Mouse (Mus musculus) thymus, postnatal 36 days (tissue): ENCODE measurements around the gene Crtac1.
A peak's percentile ranks its signal among the peaks of the same experiment; 100 is the strongest.

Experiments
- DNase-seq, 2 experiments: peaks; one replicate each; pipeline ENCODE4 v3.0.0; 2022; ENCODE audit warnings: mixed read lengths in 2 of 2

Crtac1 gene

GRCm38 (mm10) chr19:42272003-42272963, 159.3 kb downstream of the Crtac1 start:
- DNase-seq: peak; percentile 46 to 63

- no peak for DNase-seq
Observed at GRCm38 (mm10) chr19:42271182-42271581, 160.4 kb downstream of the Crtac1 start.

GRCm38 (mm10) chr19:42270119-42270518, 161.5 kb downstream of the Crtac1 start:
- no peak for DNase-seq

DNA sequence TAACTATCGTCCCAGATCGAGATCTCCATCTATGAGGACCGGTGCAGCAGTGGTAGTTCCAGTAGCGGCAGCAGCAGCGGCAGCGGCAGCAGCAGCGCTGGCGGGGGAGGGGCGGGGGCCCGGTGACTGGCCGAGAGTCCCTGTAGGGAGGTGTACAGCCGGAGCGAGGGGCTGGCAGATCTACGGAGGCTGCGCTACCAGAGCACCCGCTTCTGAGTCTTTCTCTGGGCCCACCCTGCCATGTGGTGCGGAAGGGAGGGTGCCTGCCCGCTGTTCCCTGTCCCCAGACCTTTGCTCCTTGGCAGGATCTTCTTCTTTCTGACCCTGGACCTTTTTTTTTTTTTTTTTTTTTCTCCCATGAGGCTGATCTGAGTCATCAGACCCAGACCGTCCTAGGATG, 163.2 kb downstream of the Crtac1 start:
- DNase-seq: no peak

- no peak for DNase-seq
Observed at GRCm38 (mm10) chr19:42263524-42263923, 168.1 kb downstream of the Crtac1 start.

GRCm38 (mm10) chr19:42260486-42260885, 171.1 kb downstream of the Crtac1 start:
- DNase-seq: no peak

- no peak for DNase-seq
Observed at GRCm38 (mm10) chr19:42258596-42258995, 173.0 kb downstream of the Crtac1 start.

- DNase-seq: no peak
Observed at GRCm38 (mm10) chr19:42258031-42258430, 173.6 kb downstream of the Crtac1 start.

GRCm38 (mm10) chr19:42257241-42257635, 174.3 kb downstream of the Crtac1 start:
- DNase-seq: no peak

GRCm38 (mm10) chr19:42256611-42257240, 174.9 kb downstream of the Crtac1 start:
- DNase-seq: no peak

- DNase-seq: peak; percentile 53 to 61
Observed at GRCm38 (mm10) chr19:42255784-42256610, 175.6 kb downstream of the Crtac1 start.

GRCm38 (mm10) chr19:42255438-42255783, 176.2 kb downstream of the Crtac1 start:
- peak in 1 of 2 experiments; percentile 12 for DNase-seq

- no peak for DNase-seq
Observed at GRCm38 (mm10) chr19:42249976-42250914, 181.3 kb downstream of the Crtac1 start.

DNA sequence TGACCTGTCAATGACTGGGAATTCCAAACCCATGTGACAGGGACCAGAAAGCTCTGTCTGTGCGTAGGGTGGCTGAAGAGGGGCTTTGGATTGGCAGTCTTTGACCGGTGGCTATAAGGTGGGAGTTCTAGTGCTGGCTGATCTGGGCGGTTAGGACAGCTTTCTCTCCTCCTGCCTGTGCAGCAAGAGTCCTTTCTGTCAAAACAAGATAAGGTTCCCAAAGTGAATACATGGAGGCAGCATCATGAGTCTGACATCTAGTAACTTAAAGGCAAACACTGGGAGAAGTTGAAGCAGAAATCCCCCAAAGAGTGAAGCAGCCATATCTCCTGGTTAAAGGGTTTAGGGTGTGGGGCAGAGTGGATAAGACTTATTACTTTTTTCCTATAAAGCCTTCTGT, 184.1 kb downstream of the Crtac1 start, which contains the start of gene Golga7b:
Golga7b (plus strand) TSS at position 56 of the 400 bp plus-strand sequence.
- DNase-seq: no peak

DNA sequence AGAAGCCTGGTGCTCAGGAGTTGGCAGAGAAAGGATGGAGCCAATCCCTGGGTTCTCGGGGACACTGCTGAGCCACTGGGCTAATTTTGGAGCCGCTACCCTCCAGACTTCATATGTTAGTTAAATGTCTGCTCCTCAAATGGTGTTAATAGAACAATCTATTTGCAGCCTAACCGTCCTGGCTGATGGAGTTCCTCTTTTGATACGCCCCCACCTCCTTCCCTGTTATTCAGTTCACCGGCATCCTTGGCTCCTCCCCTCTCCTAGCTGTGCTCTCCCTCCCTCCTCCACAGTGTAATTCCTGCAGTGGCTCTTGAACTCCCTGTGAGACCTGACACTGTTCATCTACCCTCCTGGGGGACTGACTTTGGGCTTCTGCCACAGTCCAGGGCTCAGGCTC, 185.0 kb downstream of the Crtac1 start:
- DNase-seq: no peak

DNA sequence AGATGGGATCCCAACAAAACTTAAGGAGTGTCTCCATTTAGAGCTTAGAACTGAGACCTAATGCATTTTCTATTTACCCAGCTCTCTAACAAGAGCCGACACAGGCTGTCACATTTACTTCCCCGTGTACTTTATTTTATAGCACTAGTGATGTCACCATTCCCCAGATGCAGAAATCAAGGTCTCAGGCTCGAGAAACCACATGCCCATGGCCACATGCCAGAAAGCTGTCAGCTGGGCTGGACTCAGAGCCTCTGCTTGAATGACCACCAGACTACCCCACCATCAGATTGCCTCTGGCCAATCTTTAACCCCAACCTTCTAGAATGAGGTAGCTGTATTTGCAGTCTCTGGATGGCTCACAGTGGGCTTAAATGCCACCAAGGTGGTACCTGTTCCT, 188.2 kb downstream of the Crtac1 start:
- no peak for DNase-seq

GRCm38 (mm10) chr19:42240881-42241280, 190.7 kb downstream of the Crtac1 start:
- DNase-seq: no peak

DNA sequence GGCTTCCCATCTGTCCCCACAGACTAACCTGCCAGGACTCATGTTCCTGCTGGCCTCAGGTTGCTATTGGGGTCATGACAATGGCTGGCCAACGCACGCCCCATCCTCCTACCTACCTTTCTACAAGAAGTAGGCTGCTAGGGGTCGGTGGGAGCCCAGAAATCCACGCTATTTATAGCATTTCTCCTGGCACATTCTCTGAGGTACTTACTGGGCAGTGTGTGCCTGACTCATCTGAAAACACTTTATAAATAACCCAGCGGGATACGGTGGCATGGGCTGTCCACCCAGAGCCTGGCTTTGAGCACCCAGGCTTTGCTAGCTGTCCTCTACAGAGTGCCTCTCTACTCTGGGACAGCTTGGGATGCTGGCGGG, 193.3 kb downstream of the Crtac1 start:
- no peak for DNase-seq

DNA sequence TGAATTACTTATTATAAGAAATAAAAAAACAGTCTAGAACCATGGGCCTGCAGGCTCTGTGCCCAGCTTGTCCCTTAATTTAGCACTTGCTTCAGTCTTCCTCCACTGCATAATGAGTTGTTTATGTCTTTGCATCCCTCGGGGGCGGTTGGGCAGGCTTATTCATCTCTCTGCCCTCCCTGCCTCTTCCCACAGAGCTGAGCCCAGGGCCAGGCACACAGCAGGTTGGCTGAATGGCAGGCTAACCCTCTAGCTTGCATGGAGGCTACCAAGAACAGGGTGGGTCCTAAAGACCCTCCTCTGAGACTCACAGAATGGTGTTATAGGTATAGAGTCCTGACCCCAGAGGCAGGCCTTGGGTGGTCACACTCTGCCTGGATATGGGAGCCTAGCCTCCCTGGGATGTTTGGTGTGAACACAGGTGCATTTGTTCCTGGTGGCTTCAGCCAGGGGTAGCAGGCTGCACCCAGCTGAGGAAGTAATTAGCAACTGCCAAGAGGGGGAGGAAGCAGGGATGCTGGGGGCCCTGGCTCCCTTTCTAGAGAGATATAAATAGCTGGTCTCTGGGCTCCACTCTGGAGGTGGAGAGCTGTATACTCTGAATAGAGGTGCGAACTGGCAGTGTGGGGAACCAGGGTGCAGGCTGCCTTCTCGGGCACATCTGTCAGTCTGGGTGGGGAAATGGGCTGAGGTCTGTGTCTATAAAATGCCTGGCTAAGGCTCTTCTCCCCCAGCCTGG, 193.8 kb downstream of the Crtac1 start:
- DNase-seq: no peak
